Mouse (Mus musculus): Measurements from ENCODE around the gene Garnl3. TPM values are rescaled to one million over a fixed set of nuclear protein-coding genes. Genes with fewer than 3 reads are reported as not detected.

Garnl3 gene
- polyA plus RNA-seq, 2 experiments = 0.53 to 0.56 TPM

GRCm38 (mm10) chr2:33062744-33063143 lies 68.7 kb downstream of the Garnl3 start:
- no peaks in the 10 kb centered on the region for H3K9me3 ChIP-seq (ENCODE audit: control insufficient read depth, low read length)
- H3K36me3 ChIP-seq (replicated peaks; ENCODE audit: control insufficient read depth, insufficient read depth, low read depth) = no peaks in the 10 kb centered on the region
- TF ChIP-seq EP300 (IDR thresholded peaks at IDR 0.05; ENCODE audit: low read depth) (no peak), CTCF (IDR thresholded peaks at IDR 0.05; ENCODE audit: low read depth) (no peak)
- no peaks in the 10 kb centered on the region for H3K27me3 ChIP-seq (ENCODE audit: control insufficient read depth, insufficient read depth, low read length)
- no peak overlapping the region for H3K4me3 ChIP-seq (ENCODE audit: insufficient read depth in 1 of 2, low read depth in 2 of 2, low read length in 2 of 2)
- WGBS (ENCODE audit: insufficient replicate concordance) = 62% methylated on average over 8 of the region's 8 CpGs
- H3K9ac ChIP-seq (replicated peaks) = no peak overlapping the region
- no peak overlapping the region for H3K27ac ChIP-seq
- no peak overlapping the region for H3K4me2 ChIP-seq (ENCODE audit: low read depth)
- H3K4me1 ChIP-seq (replicated peaks; ENCODE audit: control insufficient read depth in 2 of 2, insufficient read depth in 2 of 2, low read length in 1 of 2) = no peaks in the 10 kb centered on the region
- DNase-seq (ENCODE audit: low read depth in 3 of 3, low spot score in 3 of 3) = no peak
- ATAC-seq (ENCODE audit: insufficient read depth) = no peak

GRCm38 (mm10) chr2:33058926-33059325 lies 72.5 kb downstream of the Garnl3 start:
- no peaks in the 10 kb centered on the region for H3K27me3 ChIP-seq (ENCODE audit: control insufficient read depth, insufficient read depth, low read length)
- DNase-seq (ENCODE audit: low read depth in 3 of 3, low spot score in 3 of 3) = no peak
- no peaks in the 10 kb centered on the region for H3K4me1 ChIP-seq (replicated peaks; ENCODE audit: control insufficient read depth in 2 of 2, insufficient read depth in 2 of 2, low read length in 1 of 2)
- WGBS (ENCODE audit: insufficient replicate concordance) = 62% methylated on average over 5 of the region's 5 CpGs
- H3K4me3 ChIP-seq (ENCODE audit: insufficient read depth in 1 of 2, low read depth in 2 of 2, low read length in 2 of 2) = no peak overlapping the region
- H3K9ac ChIP-seq (replicated peaks) = no peak overlapping the region
- ATAC-seq (ENCODE audit: insufficient read depth) = no peak
- H3K36me3 ChIP-seq (replicated peaks; ENCODE audit: control insufficient read depth, insufficient read depth, low read depth) = no peaks in the 10 kb centered on the region
- no peaks in the 10 kb centered on the region for H3K9me3 ChIP-seq (ENCODE audit: control insufficient read depth, low read length)
- H3K4me2 ChIP-seq (ENCODE audit: low read depth) = no peak overlapping the region
- H3K27ac ChIP-seq = no peak overlapping the region
- TF ChIP-seq CTCF (IDR thresholded peaks at IDR 0.05; ENCODE audit: low read depth) = no peak
- TF ChIP-seq EP300 (IDR thresholded peaks at IDR 0.05; ENCODE audit: low read depth) = no peak

- TF ChIP-seq EP300 (IDR thresholded peaks at IDR 0.05; ENCODE audit: low read depth) = no peak
- TF ChIP-seq CTCF (IDR thresholded peaks at IDR 0.05; ENCODE audit: low read depth) = no peak
- no peak overlapping the region for H3K4me3 ChIP-seq (ENCODE audit: insufficient read depth in 1 of 2, low read depth in 2 of 2, low read length in 2 of 2)
- no peaks in the 10 kb centered on the region for H3K27me3 ChIP-seq (ENCODE audit: control insufficient read depth, insufficient read depth, low read length)
- H3K9ac ChIP-seq (replicated peaks) = no peak overlapping the region
- no peak overlapping the region for H3K27ac ChIP-seq
- WGBS (ENCODE audit: insufficient replicate concordance) = 65% methylated on average over 7 of the region's 7 CpGs
- H3K4me1 ChIP-seq (replicated peaks; ENCODE audit: control insufficient read depth in 2 of 2, insufficient read depth in 2 of 2, low read length in 1 of 2) = no peaks in the 10 kb centered on the region
- H3K9me3 ChIP-seq (ENCODE audit: control insufficient read depth, low read length) = no peaks in the 10 kb centered on the region
- ATAC-seq (ENCODE audit: insufficient read depth) (no peak), DNase-seq (ENCODE audit: low read depth in 3 of 3, low spot score in 3 of 3) (no peak)
- no peak overlapping the region for H3K4me2 ChIP-seq (ENCODE audit: low read depth)
- H3K36me3 ChIP-seq (replicated peaks; ENCODE audit: control insufficient read depth, insufficient read depth, low read depth) = no peaks in the 10 kb centered on the region
These were observed 73.9 kb downstream of the Garnl3 start for GRCm38 (mm10) chr2:33057514-33057913.

- Histone ChIP-seq H3K36me3 (replicated peaks; ENCODE audit: control insufficient read depth, insufficient read depth, low read depth) (no peaks in the 10 kb centered on the region), H3K9me3 (ENCODE audit: control insufficient read depth, low read length) (no peaks in the 10 kb centered on the region), H3K4me2 (ENCODE audit: low read depth) (no peak overlapping the region), H3K4me3 (ENCODE audit: insufficient read depth in 1 of 2, low read depth in 2 of 2, low read length in 2 of 2) (no peak overlapping the region), H3K27ac (no peak overlapping the region), H3K4me1 (replicated peaks; ENCODE audit: control insufficient read depth in 2 of 2, insufficient read depth in 2 of 2, low read length in 1 of 2) (no peaks in the 10 kb centered on the region), H3K9ac (replicated peaks) (no peak overlapping the region), H3K27me3 (ENCODE audit: control insufficient read depth, insufficient read depth, low read length) (no peaks in the 10 kb centered on the region)
- TF ChIP-seq EP300 (IDR thresholded peaks at IDR 0.05; ENCODE audit: low read depth) (no peak), CTCF (IDR thresholded peaks at IDR 0.05; ENCODE audit: low read depth) (no peak)
- ATAC-seq (ENCODE audit: insufficient read depth) = no peak
- no peak for DNase-seq (ENCODE audit: low read depth in 3 of 3, low spot score in 3 of 3)
- 52% methylated on average over 10 of the region's 10 CpGs for whole genome bisulfite sequencing (ENCODE audit: insufficient replicate concordance)
These were observed 77.5 kb downstream of the Garnl3 start for GRCm38 (mm10) chr2:33053966-33054365.

- no peak for TF ChIP-seq CTCF (IDR thresholded peaks at IDR 0.05; ENCODE audit: low read depth)
- TF ChIP-seq EP300 (IDR thresholded peaks at IDR 0.05; ENCODE audit: low read depth) = no peak
- Histone ChIP-seq H3K27me3 (ENCODE audit: control insufficient read depth, insufficient read depth, low read length) (no peaks in the 10 kb centered on the region), H3K4me3 (ENCODE audit: insufficient read depth in 1 of 2, low read depth in 2 of 2, low read length in 2 of 2) (no peak overlapping the region), H3K4me2 (ENCODE audit: low read depth) (no peak overlapping the region), H3K27ac (no peak overlapping the region), H3K9me3 (ENCODE audit: control insufficient read depth, low read length) (no peaks in the 10 kb centered on the region), H3K4me1 (replicated peaks; ENCODE audit: control insufficient read depth in 2 of 2, insufficient read depth in 2 of 2, low read length in 1 of 2) (no peaks in the 10 kb centered on the region), H3K36me3 (replicated peaks; ENCODE audit: control insufficient read depth, insufficient read depth, low read depth) (no peaks in the 10 kb centered on the region), H3K9ac (replicated peaks) (no peak overlapping the region)
- 40% methylated on average over 3 of the region's 3 CpGs for WGBS (ENCODE audit: insufficient replicate concordance)
- DNase-seq (ENCODE audit: low read depth in 3 of 3, low spot score in 3 of 3) (no peak), ATAC-seq (ENCODE audit: insufficient read depth) (no peak)
These were observed 84.1 kb downstream of the Garnl3 start for GRCm38 (mm10) chr2:33047360-33047759.

Data from liver, embryonic 14.5 days (tissue).